Mouse (Mus musculus): Measurements from ENCODE around the gene Rpn2. TPM values are rescaled to one million over a fixed set of nuclear protein-coding genes. Genes with fewer than 3 reads are reported as not detected.

Gene Rpn2
- 202 and 232 TPM in 2 replicates for polyA plus RNA-seq (2014; fragmentation: Nextera tagmentation; extraction: Ambion mirVana)

GRCm38 (mm10) chr2:157278717-157279415 lies at the start of gene Rpn2:
TSS of gene Rpn2 (plus strand) at chr2:157279017.
- Histone ChIP-seq H3K27ac (ENCODE audit: low read depth, low read length) (peak within 1 kb of the TSS; percentile 92), H3K4me2 (ENCODE audit: low read depth, low read length) (peak within 1 kb of the TSS; percentile 85), H3K9ac (replicated peaks; ENCODE audit: low read depth, low read length) (peak within 1 kb of the TSS; percentile 90), H3K36me3 (ENCODE audit: control insufficient read depth, insufficient read depth, low read length) (peaks cover 5% of the 10 kb centered on the region; the same call in 1 of the 2 replicates), H3K4me1 (ENCODE audit: control insufficient read depth, insufficient read depth, low read length) (peaks cover 12% of the 10 kb centered on the region), H3K27me3 (ENCODE audit: control insufficient read depth, insufficient read depth, low read length) (no peaks in the 10 kb centered on the region), H3K9me3 (ENCODE audit: control insufficient read depth, low read length) (no peaks in the 10 kb centered on the region), H3K4me3 (ENCODE audit: low read depth, low read length) (peak within 1 kb of the TSS; percentile 99)
- ATAC-seq (ENCODE audit: low read depth): peak; percentile 100
- WGBS: under 1% methylated on average over 63 of the region's 64 CpGs

GRCm38 (mm10) chr2:157235946-157236345 lies 42.9 kb upstream of the Rpn2 start:
- ATAC-seq (ENCODE audit: low read depth): no peak
- H3K36me3 ChIP-seq (ENCODE audit: control insufficient read depth, insufficient read depth, low read length): no peaks in the 10 kb centered on the region
- H3K27ac ChIP-seq (ENCODE audit: low read depth, low read length): no peak overlapping the region
- H3K4me3 ChIP-seq (ENCODE audit: low read depth, low read length): no peak overlapping the region
- H3K9ac ChIP-seq (replicated peaks; ENCODE audit: low read depth, low read length): no peak overlapping the region
- H3K27me3 ChIP-seq (ENCODE audit: control insufficient read depth, insufficient read depth, low read length): no peaks in the 10 kb centered on the region
- no peaks in the 10 kb centered on the region for H3K9me3 ChIP-seq (ENCODE audit: control insufficient read depth, low read length)
- whole genome bisulfite sequencing: 72% methylated on average over 8 of the region's 8 CpGs
- H3K4me2 ChIP-seq (ENCODE audit: low read depth, low read length): no peak overlapping the region
- no peaks in the 10 kb centered on the region for H3K4me1 ChIP-seq (ENCODE audit: control insufficient read depth, insufficient read depth, low read length)

DNA sequence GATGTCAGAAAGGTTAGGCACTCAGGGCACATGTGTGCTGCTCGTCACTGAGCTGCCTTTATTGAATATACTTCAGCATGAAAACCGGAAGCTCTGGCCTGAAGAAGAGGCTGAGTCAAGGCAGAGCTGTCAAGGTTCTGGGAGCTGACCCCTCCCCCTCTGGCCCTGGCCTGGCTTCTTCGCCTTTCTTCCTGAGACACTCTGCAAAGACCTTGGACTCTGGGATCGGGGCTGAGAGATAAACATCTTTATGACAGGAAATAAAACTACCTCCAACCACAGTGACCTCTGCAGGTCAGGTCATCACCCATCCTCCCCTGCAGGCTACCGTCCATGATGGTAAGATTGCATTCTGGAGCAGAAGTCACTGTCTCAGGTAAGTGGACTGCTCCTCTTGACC lies 33.8 kb upstream of the Rpn2 start:
- ATAC-seq (ENCODE audit: low read depth): no peak
- Histone ChIP-seq H3K9ac (replicated peaks; ENCODE audit: low read depth, low read length) (no peak overlapping the region), H3K4me3 (ENCODE audit: low read depth, low read length) (no peak overlapping the region), H3K4me2 (ENCODE audit: low read depth, low read length) (no peak overlapping the region), H3K4me1 (ENCODE audit: control insufficient read depth, insufficient read depth, low read length) (no peaks in the 10 kb centered on the region), H3K36me3 (ENCODE audit: control insufficient read depth, insufficient read depth, low read length) (no peaks in the 10 kb centered on the region), H3K27ac (ENCODE audit: low read depth, low read length) (no peak overlapping the region), H3K9me3 (ENCODE audit: control insufficient read depth, low read length) (no peaks in the 10 kb centered on the region), H3K27me3 (ENCODE audit: control insufficient read depth, insufficient read depth, low read length) (no peaks in the 10 kb centered on the region)
- 50% methylated on average over 5 of the region's 5 CpGs for WGBS

GRCm38 (mm10) chr2:157245603-157246002 lies 33.2 kb upstream of the Rpn2 start:
- ATAC-seq (ENCODE audit: low read depth): no peak
- no peak overlapping the region for H3K9ac ChIP-seq (replicated peaks; ENCODE audit: low read depth, low read length)
- no peaks in the 10 kb centered on the region for H3K9me3 ChIP-seq (ENCODE audit: control insufficient read depth, low read length)
- 82% methylated on average over 2 of the region's 2 CpGs for WGBS
- no peaks in the 10 kb centered on the region for H3K36me3 ChIP-seq (ENCODE audit: control insufficient read depth, insufficient read depth, low read length)
- H3K27ac ChIP-seq (ENCODE audit: low read depth, low read length): no peak overlapping the region
- H3K4me2 ChIP-seq (ENCODE audit: low read depth, low read length): no peak overlapping the region
- H3K4me3 ChIP-seq (ENCODE audit: low read depth, low read length): no peak overlapping the region
- no peaks in the 10 kb centered on the region for H3K4me1 ChIP-seq (ENCODE audit: control insufficient read depth, insufficient read depth, low read length)
- no peaks in the 10 kb centered on the region for H3K27me3 ChIP-seq (ENCODE audit: control insufficient read depth, insufficient read depth, low read length)

DNA sequence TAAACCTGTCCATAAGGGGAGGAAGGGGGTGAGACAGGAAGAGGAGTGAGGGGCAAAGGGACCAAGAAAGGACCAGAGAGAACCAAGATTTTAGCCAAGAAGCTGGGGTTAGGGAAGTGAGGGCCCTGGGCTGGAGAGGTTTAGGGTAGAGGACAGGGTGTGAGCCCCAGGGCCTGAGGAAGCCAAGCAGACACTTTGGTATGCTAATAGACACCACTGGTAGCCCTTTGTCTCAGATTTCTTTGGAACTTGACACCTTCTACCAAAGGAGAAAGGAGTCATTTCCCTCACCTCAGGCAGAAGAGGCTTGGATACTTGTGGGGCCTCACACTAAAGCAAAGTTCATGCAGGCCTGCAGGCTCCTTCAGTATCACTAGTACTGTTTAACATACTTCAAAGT lies 30.7 kb upstream of the Rpn2 start:
- ATAC-seq (ENCODE audit: low read depth): no peak
- no peak overlapping the region for H3K4me3 ChIP-seq (ENCODE audit: low read depth, low read length)
- no peak overlapping the region for H3K27ac ChIP-seq (ENCODE audit: low read depth, low read length)
- no peaks in the 10 kb centered on the region for H3K9me3 ChIP-seq (ENCODE audit: control insufficient read depth, low read length)
- H3K9ac ChIP-seq (replicated peaks; ENCODE audit: low read depth, low read length): no peak overlapping the region
- H3K4me2 ChIP-seq (ENCODE audit: low read depth, low read length): no peak overlapping the region
- no peaks in the 10 kb centered on the region for H3K4me1 ChIP-seq (ENCODE audit: control insufficient read depth, insufficient read depth, low read length)
- no peaks in the 10 kb centered on the region for H3K27me3 ChIP-seq (ENCODE audit: control insufficient read depth, insufficient read depth, low read length)
- no peaks in the 10 kb centered on the region for H3K36me3 ChIP-seq (ENCODE audit: control insufficient read depth, insufficient read depth, low read length)

DNA sequence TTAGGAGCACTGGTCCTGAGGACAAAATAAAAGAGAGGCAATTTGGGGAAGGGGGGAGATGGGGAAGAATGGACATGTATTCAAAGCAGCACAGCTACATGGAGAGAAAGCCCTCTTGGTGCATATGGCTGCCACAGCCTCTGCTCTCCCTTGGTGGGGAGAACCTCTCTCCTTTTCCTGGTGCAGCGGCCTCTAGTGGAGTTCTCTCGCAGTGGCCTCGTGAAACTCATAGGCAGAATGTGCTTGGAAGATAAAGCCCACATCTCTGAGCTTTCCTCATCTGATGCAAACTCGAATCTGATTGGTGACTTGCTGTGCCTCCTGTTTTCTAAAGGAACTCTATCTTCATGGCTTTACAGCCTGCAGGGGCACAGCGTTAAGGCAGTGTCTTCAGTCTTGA lies 19.1 kb upstream of the Rpn2 start:
- Histone ChIP-seq H3K36me3 (ENCODE audit: control insufficient read depth, insufficient read depth, low read length) (no peaks in the 10 kb centered on the region), H3K27ac (ENCODE audit: low read depth, low read length) (no peak overlapping the region), H3K4me1 (ENCODE audit: control insufficient read depth, insufficient read depth, low read length) (no peaks in the 10 kb centered on the region), H3K4me2 (ENCODE audit: low read depth, low read length) (no peak overlapping the region), H3K9ac (replicated peaks; ENCODE audit: low read depth, low read length) (no peak overlapping the region), H3K27me3 (ENCODE audit: control insufficient read depth, insufficient read depth, low read length) (no peaks in the 10 kb centered on the region), H3K4me3 (ENCODE audit: low read depth, low read length) (no peak overlapping the region), H3K9me3 (ENCODE audit: control insufficient read depth, low read length) (no peaks in the 10 kb centered on the region)
- 6% methylated on average over 5 of the region's 5 CpGs for WGBS
- no peak for ATAC-seq (ENCODE audit: low read depth)

- Histone ChIP-seq H3K9me3 (ENCODE audit: control insufficient read depth, low read length) (no peaks in the 10 kb centered on the region), H3K4me3 (ENCODE audit: low read depth, low read length) (no peak overlapping the region), H3K27me3 (ENCODE audit: control insufficient read depth, insufficient read depth, low read length) (no peaks in the 10 kb centered on the region), H3K36me3 (ENCODE audit: control insufficient read depth, insufficient read depth, low read length) (no peaks in the 10 kb centered on the region), H3K9ac (replicated peaks; ENCODE audit: low read depth, low read length) (no peak overlapping the region), H3K4me1 (ENCODE audit: control insufficient read depth, insufficient read depth, low read length) (no peaks in the 10 kb centered on the region), H3K4me2 (ENCODE audit: low read depth, low read length) (no peak overlapping the region), H3K27ac (ENCODE audit: low read depth, low read length) (no peak overlapping the region)
- WGBS: 82% methylated on average over 5 of the region's 5 CpGs
- ATAC-seq (ENCODE audit: low read depth): no peak
Measured at GRCm38 (mm10) chr2:157261930-157262329, 16.9 kb upstream of the Rpn2 start.

- Histone ChIP-seq H3K9me3 (ENCODE audit: control insufficient read depth, low read length) (no peaks in the 10 kb centered on the region), H3K4me3 (ENCODE audit: low read depth, low read length) (no peak overlapping the region), H3K9ac (replicated peaks; ENCODE audit: low read depth, low read length) (no peak overlapping the region), H3K4me1 (ENCODE audit: control insufficient read depth, insufficient read depth, low read length) (no peaks in the 10 kb centered on the region), H3K36me3 (ENCODE audit: control insufficient read depth, insufficient read depth, low read length) (no peaks in the 10 kb centered on the region), H3K27ac (ENCODE audit: low read depth, low read length) (no peak overlapping the region), H3K27me3 (ENCODE audit: control insufficient read depth, insufficient read depth, low read length) (no peaks in the 10 kb centered on the region), H3K4me2 (ENCODE audit: low read depth, low read length) (no peak overlapping the region)
- 56% methylated on average over 9 of the region's 9 CpGs for WGBS
- ATAC-seq (ENCODE audit: low read depth): no peak
Measured at GRCm38 (mm10) chr2:157262506-157262905, 16.3 kb upstream of the Rpn2 start.

- no peak overlapping the region for H3K4me3 ChIP-seq (ENCODE audit: low read depth, low read length)
- H3K9ac ChIP-seq (replicated peaks; ENCODE audit: low read depth, low read length): no peak overlapping the region
- 95% methylated on average over 1 of the region's 1 CpGs for WGBS
- H3K27me3 ChIP-seq (ENCODE audit: control insufficient read depth, insufficient read depth, low read length): no peaks in the 10 kb centered on the region
- no peaks in the 10 kb centered on the region for H3K9me3 ChIP-seq (ENCODE audit: control insufficient read depth, low read length)
- no peak for ATAC-seq (ENCODE audit: low read depth)
- H3K4me1 ChIP-seq (ENCODE audit: control insufficient read depth, insufficient read depth, low read length): no peaks in the 10 kb centered on the region
- no peak overlapping the region for H3K27ac ChIP-seq (ENCODE audit: low read depth, low read length)
- no peak overlapping the region for H3K4me2 ChIP-seq (ENCODE audit: low read depth, low read length)
- H3K36me3 ChIP-seq (ENCODE audit: control insufficient read depth, insufficient read depth, low read length): no peaks in the 10 kb centered on the region
Measured at GRCm38 (mm10) chr2:157263101-157263500, 15.7 kb upstream of the Rpn2 start.

Data from neural tube, embryonic 14.5 days (tissue).